Mouse (Mus musculus): ENCODE data around the gene Naif1. TPM values are rescaled to one million over a fixed set of nuclear protein-coding genes. Genes with fewer than 3 reads are reported as not detected.

The Naif1 gene
- total RNA-seq (2021): 1 to 10 TPM; 3.3 to 3.7 TPM

GRCm38 (mm10) chr2:32449761-32450754 lies at the start of gene Naif1:
Gene Naif1, plus strand, starts transcription at chr2:32450457.
- intact Hi-C loops (cut with DNase I): no loop called here
- peak in 1 of 2 experiments; percentile 48 for DNase-seq (ENCODE audit: extremely low spot score in 1 of 2, low spot score in 2 of 2)

- peak; percentile 91 to 93 for DNase-seq (ENCODE audit: extremely low spot score in 1 of 2, low spot score in 2 of 2)
- intact Hi-C loops (cut with DNase I): loop anchor here (2.0 kb wide), 1 partner anchor 82 kb away; no protein-coding TSS in a partner anchor
These were observed 45.6 kb upstream of the Naif1 start for GRCm38 (mm10) chr2:32404663-32405062.

GRCm38 (mm10) chr2:32407144-32407824 lies 43.0 kb upstream of the Naif1 start:
- intact Hi-C loops (cut with DNase I): no loop called here
- DNase-seq (ENCODE audit: extremely low spot score in 1 of 2, low spot score in 2 of 2): no peak

GRCm38 (mm10) chr2:32408429-32409424 lies 41.5 kb upstream of the Naif1 start:
- no peak for DNase-seq (ENCODE audit: extremely low spot score in 1 of 2, low spot score in 2 of 2)
- intact Hi-C loops (cut with DNase I): no loop called here

GRCm38 (mm10) chr2:32411407-32411806 lies 38.9 kb upstream of the Naif1 start:
- intact Hi-C loops (cut with DNase I): no loop called here
- DNase-seq (ENCODE audit: extremely low spot score in 1 of 2, low spot score in 2 of 2): no peak

GRCm38 (mm10) chr2:32412742-32413531 lies 37.3 kb upstream of the Naif1 start:
- intact Hi-C loops (cut with DNase I): no loop called here

GRCm38 (mm10) chr2:32413936-32414335 lies 36.3 kb upstream of the Naif1 start:
- no peak for DNase-seq (ENCODE audit: extremely low spot score in 1 of 2, low spot score in 2 of 2)
- intact Hi-C loops (cut with DNase I): no loop called here

More at GRCm38 (mm10) chr2:32412742-32413531, 37.3 kb upstream of the Naif1 start:
- no peak for DNase-seq (ENCODE audit: extremely low spot score in 1 of 2, low spot score in 2 of 2)

GRCm38 (mm10) chr2:32415801-32416200 lies 34.5 kb upstream of the Naif1 start:
- intact Hi-C loops (cut with DNase I): no loop called here
- no peak for DNase-seq (ENCODE audit: extremely low spot score in 1 of 2, low spot score in 2 of 2)

GRCm38 (mm10) chr2:32416556-32416955 lies 33.7 kb upstream of the Naif1 start:
- intact Hi-C loops (cut with DNase I): no loop called here
- DNase-seq (ENCODE audit: extremely low spot score in 1 of 2, low spot score in 2 of 2): no peak

GRCm38 (mm10) chr2:32417486-32417885 lies 32.8 kb upstream of the Naif1 start:
- intact Hi-C loops (cut with DNase I): no loop called here
- DNase-seq (ENCODE audit: extremely low spot score in 1 of 2, low spot score in 2 of 2): no peak

GRCm38 (mm10) chr2:32418430-32419151 lies 31.7 kb upstream of the Naif1 start:
- no peak for DNase-seq (ENCODE audit: extremely low spot score in 1 of 2, low spot score in 2 of 2)
- intact Hi-C loops (cut with DNase I): no loop called here

GRCm38 (mm10) chr2:32419359-32419758 lies 30.9 kb upstream of the Naif1 start:
- no peak for DNase-seq (ENCODE audit: extremely low spot score in 1 of 2, low spot score in 2 of 2)
- intact Hi-C loops (cut with DNase I): no loop called here

GRCm38 (mm10) chr2:32420066-32420608 lies 30.1 kb upstream of the Naif1 start:
- intact Hi-C loops (cut with DNase I): no loop called here

GRCm38 (mm10) chr2:32420647-32421046 lies 29.6 kb upstream of the Naif1 start:
- DNase-seq (ENCODE audit: extremely low spot score in 1 of 2, low spot score in 2 of 2): no peak
- intact Hi-C loops (cut with DNase I): no loop called here

More at GRCm38 (mm10) chr2:32420066-32420608, 30.1 kb upstream of the Naif1 start:
- DNase-seq (ENCODE audit: extremely low spot score in 1 of 2, low spot score in 2 of 2): no peak

- intact Hi-C loops (cut with DNase I): no loop called here
- DNase-seq (ENCODE audit: extremely low spot score in 1 of 2, low spot score in 2 of 2): no peak
These were observed 28.4 kb upstream of the Naif1 start for GRCm38 (mm10) chr2:32421851-32422251.

- intact Hi-C loops (cut with DNase I): no loop called here
- DNase-seq (ENCODE audit: extremely low spot score in 1 of 2, low spot score in 2 of 2): peak; percentile 35 to 67
These were observed 26.6 kb upstream of the Naif1 start for GRCm38 (mm10) chr2:32423481-32424331.

Measured in left cerebral cortex, postnatal 10 days (tissue).